Mouse (Mus musculus) ES-Bruce4 (cell line): ENCODE measurements around the gene Cltb.

Source experiments
- CTCF ChIP-seq: IDR thresholded peaks from one replicate; pipeline ENCODE4 v1.8.1; 2011; ENCODE audit warnings: low read depth, low read length
- EP300 ChIP-seq: IDR thresholded peaks from 2 replicates; pipeline ENCODE4 v1.6.1; 2011; ENCODE audit warnings: low read depth, low read length; ENCODE audit not compliant: insufficient read depth
- POLR2A ChIP-seq: IDR thresholded peaks from one replicate; pipeline ENCODE4 v1.8.1; 2011; ENCODE audit warnings: low read length; ENCODE audit not compliant: insufficient read depth

DNA sequence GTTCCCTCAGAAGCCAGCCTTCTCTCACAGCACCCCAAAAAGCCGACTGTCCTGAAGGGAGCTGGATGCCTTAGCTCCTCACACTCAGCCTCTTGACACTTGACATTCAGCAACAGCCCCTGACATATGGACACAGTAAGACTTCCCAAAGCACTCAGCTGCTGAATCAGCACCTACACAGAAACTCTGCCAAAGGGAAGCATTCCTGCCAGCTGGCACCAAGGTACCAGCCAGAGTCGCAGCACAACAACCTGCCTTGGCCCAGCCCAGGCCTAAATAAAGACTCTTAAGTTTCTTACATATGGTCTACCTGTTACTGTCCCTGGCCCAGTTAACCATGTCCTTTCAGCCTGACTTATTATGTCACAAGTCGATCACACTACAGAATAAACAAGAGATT lies 54.3 kb downstream of the Cltb start:
- TF ChIP-seq POLR2A (no peak), CTCF (no peak), EP300 (no peak)
